Mouse (Mus musculus): ENCODE data around the gene Ptchd4. TPM values are rescaled to one million over a fixed set of nuclear protein-coding genes. Genes with fewer than 3 reads are reported as not detected.

Gene Ptchd4
- polyA plus RNA-seq, 1 experiment from 2014 or later, result 3.3 TPM

- no peaks in the 10 kb centered on the region for H3K36me3 ChIP-seq
- DNase-seq (ENCODE audit: low spot score), result no peak
- no peaks in the 10 kb centered on the region for H3K27me3 ChIP-seq (ENCODE audit: insufficient read depth, poor library complexity, severe bottlenecking)
- no peaks in the 10 kb centered on the region for H3K4me1 ChIP-seq (replicated peaks)
- H3K4me3 ChIP-seq, result no peak overlapping the region
- H3K27ac ChIP-seq, result no peak overlapping the region
- H3K9me3 ChIP-seq, result no peaks in the 10 kb centered on the region
These were observed 147.0 kb downstream of the Ptchd4 start for GRCm38 (mm10) chr17:42462726-42463125.

- no peaks in the 10 kb centered on the region for H3K27me3 ChIP-seq (ENCODE audit: insufficient read depth, poor library complexity, severe bottlenecking)
- no peak overlapping the region for H3K4me3 ChIP-seq
- no peaks in the 10 kb centered on the region for H3K36me3 ChIP-seq
- H3K4me1 ChIP-seq (replicated peaks), result no peaks in the 10 kb centered on the region
- H3K27ac ChIP-seq, result no peak overlapping the region
- WGBS, result 77% methylated on average over 5 of the region's 5 CpGs
- DNase-seq (ENCODE audit: low spot score), result no peak
- no peaks in the 10 kb centered on the region for H3K9me3 ChIP-seq
These were observed 164.6 kb downstream of the Ptchd4 start for GRCm38 (mm10) chr17:42480173-42480991.

GRCm38 (mm10) chr17:42509356-42510262, 193.9 kb downstream of the Ptchd4 start:
- Histone ChIP-seq H3K9me3 (no peaks in the 10 kb centered on the region), H3K36me3 (no peaks in the 10 kb centered on the region), H3K4me1 (replicated peaks) (no peaks in the 10 kb centered on the region), H3K27me3 (ENCODE audit: insufficient read depth, poor library complexity, severe bottlenecking) (no peaks in the 10 kb centered on the region), H3K27ac (no peak overlapping the region), H3K4me3 (no peak overlapping the region)
- no peak for DNase-seq (ENCODE audit: low spot score)
- 84% methylated on average over 9 of the region's 9 CpGs for WGBS

GRCm38 (mm10) chr17:42530147-42530546, 214.4 kb downstream of the Ptchd4 start:
- no peak for DNase-seq (ENCODE audit: low spot score)
- Histone ChIP-seq H3K4me1 (replicated peaks) (no peaks in the 10 kb centered on the region), H3K27ac (no peak overlapping the region), H3K9me3 (no peaks in the 10 kb centered on the region), H3K4me3 (no peak overlapping the region), H3K27me3 (ENCODE audit: insufficient read depth, poor library complexity, severe bottlenecking) (no peaks in the 10 kb centered on the region), H3K36me3 (no peaks in the 10 kb centered on the region)
- 29% methylated on average over 5 of the region's 5 CpGs for WGBS

GRCm38 (mm10) chr17:42549578-42549977, 233.8 kb downstream of the Ptchd4 start:
- no peaks in the 10 kb centered on the region for H3K36me3 ChIP-seq
- 88% methylated on average over 2 of the region's 2 CpGs for WGBS
- DNase-seq (ENCODE audit: low spot score), result no peak

More at GRCm38 (mm10) chr17:42549578-42549977, 233.8 kb downstream of the Ptchd4 start:
- Histone ChIP-seq H3K27ac (no peak overlapping the region), H3K4me3 (no peak overlapping the region), H3K27me3 (ENCODE audit: insufficient read depth, poor library complexity, severe bottlenecking) (no peaks in the 10 kb centered on the region), H3K4me1 (replicated peaks) (no peaks in the 10 kb centered on the region), H3K9me3 (no peaks in the 10 kb centered on the region)
